Mouse (Mus musculus) adipose tissue, adult 10 weeks (tissue): ENCODE measurements around the gene Slc9a9. TPM values are rescaled to one million over a fixed set of nuclear protein-coding genes. Genes with fewer than 3 reads are reported as not detected.

ENCODE experiments used
- polyA plus RNA-seq: library from polyadenylated mRNA; stranded (reverse); fragments of 350-450 nt; fragmentation: Illumina TruSeq; extraction: RNeasy Lipid Tissue Mini Kit (QIAGEN cat#74804); gene quantifications from one replicate; pipeline ENCODE4 v1.2.3, GENCODE M21; 2014; ENCODE audit warnings: low read depth, low replicate concordance

The Slc9a9 gene
- 5.0 TPM for polyA plus RNA-seq

GRCm38 (mm10) chr9:94669791-94670577, at the start of gene Slc9a9:
Slc9a9 (plus strand) TSS chr9:94669909.

Other genes with a start within 250 kb of the Slc9a9 start
- 11.4 TPM for gene 1190002N15Rik, start 131.8 kb upstream of the Slc9a9 start, polyA plus RNA-seq